Mouse (Mus musculus): ENCODE data around the gene Chat. TPM values are rescaled to one million over a fixed set of nuclear protein-coding genes. Genes with fewer than 3 reads are reported as not detected.
"Not testable (repeated sequence)": the region's sequence is repeated elsewhere in the genome, so short reads cannot be mapped to it uniquely, and the experiment has no call there.

The Chat gene
- polyA plus RNA-seq, 1 experiment from 2014 or later, result 1.5 TPM

- Histone ChIP-seq H3K4me2 (ENCODE audit: low read depth, low read length) (no peak overlapping the region), H3K9me3 (ENCODE audit: control insufficient read depth, low read length) (no peaks in the 10 kb centered on the region), H3K27me3 (replicated peaks; ENCODE audit: control insufficient read depth, insufficient read depth, low read length) (no peaks in the 10 kb centered on the region), H3K9ac (ENCODE audit: low read depth, low read length) (no peak overlapping the region), H3K4me1 (ENCODE audit: control insufficient read depth, insufficient read depth, low read length) (no peaks in the 10 kb centered on the region), H3K36me3 (ENCODE audit: control insufficient read depth, insufficient read depth, low read length) (no peaks in the 10 kb centered on the region), H3K27ac (ENCODE audit: low read length) (no peak overlapping the region), H3K4me3 (ENCODE audit: low read length) (no peak overlapping the region)
- ATAC-seq, result no peak
- 32% methylated on average over 8 of the region's 8 CpGs for WGBS
Measured at GRCm38 (mm10) chr14:32429030-32429602, 36.7 kb downstream of the Chat start.

DNA sequence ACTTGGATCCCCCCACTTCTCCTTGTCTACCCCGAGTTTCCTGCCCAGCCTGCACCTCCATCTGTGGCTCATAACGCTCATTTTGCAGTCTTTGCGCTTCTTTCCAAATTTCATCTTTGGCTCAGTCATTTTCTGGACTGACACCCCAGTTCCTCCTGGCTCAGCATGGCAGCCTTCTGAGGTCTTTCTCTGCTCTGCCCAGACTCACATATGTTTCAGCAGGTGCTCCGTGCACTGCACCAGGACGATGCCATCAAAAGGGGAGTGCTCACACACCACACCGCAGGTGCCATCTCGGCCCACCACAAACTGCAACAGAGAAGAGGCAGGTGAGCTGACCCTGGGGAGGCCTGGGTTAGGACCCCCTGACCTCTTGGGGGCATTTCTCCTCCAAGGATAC is 41.8 kb downstream of the Chat start:
- Histone ChIP-seq H3K4me1 (ENCODE audit: control insufficient read depth, insufficient read depth, low read length) (no peaks in the 10 kb centered on the region), H3K27me3 (replicated peaks; ENCODE audit: control insufficient read depth, insufficient read depth, low read length) (no peaks in the 10 kb centered on the region), H3K9me3 (ENCODE audit: control insufficient read depth, low read length) (no peaks in the 10 kb centered on the region), H3K4me3 (ENCODE audit: low read length) (no peak overlapping the region), H3K4me2 (ENCODE audit: low read depth, low read length) (no peak overlapping the region), H3K36me3 (ENCODE audit: control insufficient read depth, insufficient read depth, low read length) (no peaks in the 10 kb centered on the region), H3K9ac (ENCODE audit: low read depth, low read length) (no peak overlapping the region), H3K27ac (ENCODE audit: low read length) (no peak overlapping the region)
- no peak for ATAC-seq
- WGBS, result 89% methylated on average over 7 of the region's 7 CpGs

DNA sequence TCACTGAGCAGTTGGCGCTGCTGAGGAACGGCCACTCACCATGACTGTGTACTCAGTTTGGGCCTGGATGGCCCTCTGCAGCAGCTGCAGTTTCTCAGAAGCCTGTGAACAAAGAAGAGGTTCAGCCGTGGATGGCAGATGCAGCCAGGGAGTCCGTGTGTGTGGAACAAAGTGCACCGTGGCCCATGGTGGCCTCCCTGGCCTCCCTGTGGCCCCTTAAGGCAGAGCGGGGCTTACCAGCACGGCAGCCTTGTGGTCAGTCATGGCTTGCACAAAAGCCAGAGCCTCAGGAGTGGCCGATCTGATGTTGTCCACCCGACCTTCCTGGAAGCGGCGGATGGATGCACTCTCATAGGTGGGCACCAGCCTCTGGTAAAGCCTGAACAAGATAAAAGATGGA is 47.0 kb downstream of the Chat start:
- Histone ChIP-seq H3K27ac (ENCODE audit: low read length) (no peak overlapping the region), H3K36me3 (ENCODE audit: control insufficient read depth, insufficient read depth, low read length) (no peaks in the 10 kb centered on the region), H3K4me1 (ENCODE audit: control insufficient read depth, insufficient read depth, low read length) (no peaks in the 10 kb centered on the region), H3K4me3 (ENCODE audit: low read length) (no peak overlapping the region), H3K27me3 (replicated peaks; ENCODE audit: control insufficient read depth, insufficient read depth, low read length) (no peaks in the 10 kb centered on the region), H3K9ac (ENCODE audit: low read depth, low read length) (no peak overlapping the region), H3K4me2 (ENCODE audit: low read depth, low read length) (no peak overlapping the region), H3K9me3 (ENCODE audit: control insufficient read depth, low read length) (no peaks in the 10 kb centered on the region)
- ATAC-seq, result no peak
- 77% methylated on average over 11 of the region's 11 CpGs for WGBS

DNA sequence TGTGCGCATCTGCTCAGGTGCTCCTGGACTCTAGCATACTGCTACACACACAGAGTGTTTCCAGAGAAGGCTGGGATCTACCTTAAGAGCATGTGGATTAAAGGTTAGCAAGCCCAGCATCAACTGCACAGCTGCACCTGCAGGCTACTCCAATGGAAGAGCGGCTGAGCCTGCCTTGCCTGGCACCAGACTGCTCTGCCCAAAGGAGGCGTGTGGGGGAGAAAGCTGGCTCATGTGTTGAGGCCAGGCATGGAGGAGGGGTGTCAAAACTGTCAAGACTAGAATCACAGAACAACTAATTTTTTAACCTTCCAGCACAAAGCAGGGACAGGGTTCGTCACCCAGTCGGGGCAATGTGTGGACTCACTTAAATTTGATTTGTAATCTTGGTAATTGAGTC is 53.7 kb downstream of the Chat start:
- Histone ChIP-seq H3K4me3 (ENCODE audit: low read length) (no peak overlapping the region), H3K27me3 (replicated peaks; ENCODE audit: control insufficient read depth, insufficient read depth, low read length) (no peaks in the 10 kb centered on the region), H3K9ac (ENCODE audit: low read depth, low read length) (no peak overlapping the region), H3K9me3 (ENCODE audit: control insufficient read depth, low read length) (no peaks in the 10 kb centered on the region), H3K36me3 (ENCODE audit: control insufficient read depth, insufficient read depth, low read length) (no peaks in the 10 kb centered on the region), H3K4me1 (ENCODE audit: control insufficient read depth, insufficient read depth, low read length) (no peaks in the 10 kb centered on the region), H3K4me2 (ENCODE audit: low read depth, low read length) (no peak overlapping the region), H3K27ac (ENCODE audit: low read length) (no peak overlapping the region)
- WGBS, result 77% methylated on average over 5 of the region's 5 CpGs
- no peak for ATAC-seq

- ATAC-seq, result no peak
- Histone ChIP-seq H3K9ac (ENCODE audit: low read depth, low read length) (no peak overlapping the region), H3K27ac (ENCODE audit: low read length) (no peak overlapping the region), H3K27me3 (replicated peaks; ENCODE audit: control insufficient read depth, insufficient read depth, low read length) (no peaks in the 10 kb centered on the region), H3K9me3 (ENCODE audit: control insufficient read depth, low read length) (no peaks in the 10 kb centered on the region), H3K4me3 (ENCODE audit: low read length) (no peak overlapping the region), H3K4me2 (ENCODE audit: low read depth, low read length) (no peak overlapping the region), H3K4me1 (ENCODE audit: control insufficient read depth, insufficient read depth, low read length) (no peaks in the 10 kb centered on the region), H3K36me3 (ENCODE audit: control insufficient read depth, insufficient read depth, low read length) (no peaks in the 10 kb centered on the region)
- WGBS, result 86% methylated on average over 5 of the region's 5 CpGs
Measured at GRCm38 (mm10) chr14:32410084-32410483, 55.7 kb downstream of the Chat start.

DNA sequence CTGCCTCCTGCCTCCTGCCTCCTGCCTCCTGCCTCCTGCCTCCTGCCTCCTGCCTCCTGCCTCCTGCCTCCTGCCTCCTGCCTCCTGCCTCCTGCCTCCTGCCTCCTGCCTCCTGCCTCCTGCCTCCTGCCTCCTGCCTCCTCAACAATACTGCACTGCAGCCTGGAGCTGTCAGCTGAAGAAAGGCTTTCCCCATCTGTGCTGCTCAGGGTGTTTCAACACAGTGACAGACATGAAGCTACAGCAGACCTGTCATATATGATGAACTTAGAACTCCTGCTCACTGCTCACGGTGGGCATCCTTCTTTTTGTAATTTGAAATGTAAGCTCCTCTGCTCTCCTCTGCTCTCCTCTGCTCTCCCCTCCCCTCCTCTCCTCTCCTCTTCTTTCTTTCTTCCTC is 60.4 kb downstream of the Chat start:
- not testable (repeated sequence) for H3K9ac ChIP-seq (ENCODE audit: low read depth, low read length); H3K4me3 ChIP-seq (ENCODE audit: low read length); H3K27ac ChIP-seq (ENCODE audit: low read length); H3K9me3 ChIP-seq (ENCODE audit: control insufficient read depth, low read length); H3K4me1 ChIP-seq (ENCODE audit: control insufficient read depth, insufficient read depth, low read length); H3K4me2 ChIP-seq (ENCODE audit: low read depth, low read length); H3K27me3 ChIP-seq (replicated peaks; ENCODE audit: control insufficient read depth, insufficient read depth, low read length); H3K36me3 ChIP-seq (ENCODE audit: control insufficient read depth, insufficient read depth, low read length); ATAC-seq
- WGBS, result 66% methylated on average over 1 of the region's 1 CpGs

DNA sequence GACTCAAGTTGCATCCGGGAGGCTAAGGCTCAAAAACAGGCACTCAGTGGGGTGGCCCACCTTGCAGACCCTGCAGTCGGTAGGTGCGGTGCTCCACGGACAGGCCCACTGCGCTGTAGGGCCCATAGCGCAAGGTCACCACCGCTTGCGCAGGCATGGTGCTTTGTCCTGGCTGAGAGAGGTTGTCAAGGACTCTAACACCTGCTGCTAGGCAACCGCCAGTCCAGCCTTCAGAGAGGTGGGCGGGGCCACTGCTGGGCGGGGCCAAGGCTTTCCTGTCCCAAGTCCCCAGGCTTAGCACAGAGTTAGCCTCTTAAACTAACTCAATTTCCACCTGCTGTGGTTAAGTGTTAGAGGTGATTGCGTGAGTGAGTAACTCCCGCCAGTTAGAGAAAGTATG is 77.6 kb downstream of the Chat start, which contains the start of gene 1700024G13Rik:
TSS of gene 1700024G13Rik (minus strand) at position 196 of the 400 bp plus-strand sequence.
- H3K36me3 ChIP-seq (ENCODE audit: control insufficient read depth, insufficient read depth, low read length), result no peaks in the 10 kb centered on the region
- no peaks in the 10 kb centered on the region for H3K9me3 ChIP-seq (ENCODE audit: control insufficient read depth, low read length)
- no peak within 1 kb of the TSS for H3K4me3 ChIP-seq (ENCODE audit: low read length)
- H3K27me3 ChIP-seq (replicated peaks; ENCODE audit: control insufficient read depth, insufficient read depth, low read length), result no peaks in the 10 kb centered on the region
- no peaks in the 10 kb centered on the region for H3K4me1 ChIP-seq (ENCODE audit: control insufficient read depth, insufficient read depth, low read length)
- no peak within 1 kb of the TSS for H3K27ac ChIP-seq (ENCODE audit: low read length)
- ATAC-seq, result peak; percentile 93
- no peak within 1 kb of the TSS for H3K9ac ChIP-seq (ENCODE audit: low read depth, low read length)
- no peak within 1 kb of the TSS for H3K4me2 ChIP-seq (ENCODE audit: low read depth, low read length)
- under 1% methylated on average over 13 of the region's 13 CpGs for WGBS

DNA sequence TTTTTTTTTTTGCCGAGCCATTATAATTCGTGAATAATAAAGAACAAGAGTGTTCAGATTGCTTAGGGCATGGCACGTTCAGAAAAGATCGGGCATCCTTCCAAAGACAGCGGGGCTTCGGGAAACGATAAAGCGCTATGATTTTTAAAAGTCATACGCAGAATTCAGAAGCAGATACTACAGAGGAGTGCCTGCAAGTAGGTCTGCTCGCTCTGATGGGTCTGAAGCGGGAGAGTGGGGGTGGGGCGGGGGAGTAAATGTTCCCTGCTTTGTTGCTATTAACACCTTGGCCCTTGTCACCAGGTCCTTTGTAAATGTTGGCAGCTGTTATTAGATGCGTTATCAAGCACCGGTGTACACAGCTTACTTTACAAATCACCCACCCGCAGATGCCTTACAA is 84.2 kb downstream of the Chat start:
- Histone ChIP-seq H3K27me3 (replicated peaks; ENCODE audit: control insufficient read depth, insufficient read depth, low read length) (peaks cover 5% of the 10 kb centered on the region; the same call in 1 of the 2 replicates), H3K4me2 (ENCODE audit: low read depth, low read length) (no peak overlapping the region), H3K27ac (ENCODE audit: low read length) (no peak overlapping the region), H3K36me3 (ENCODE audit: control insufficient read depth, insufficient read depth, low read length) (no peaks in the 10 kb centered on the region), H3K4me1 (ENCODE audit: control insufficient read depth, insufficient read depth, low read length) (peaks cover 5% of the 10 kb centered on the region; the same call in 1 of the 2 replicates), H3K4me3 (ENCODE audit: low read length) (no peak overlapping the region), H3K9ac (ENCODE audit: low read depth, low read length) (no peak overlapping the region), H3K9me3 (ENCODE audit: control insufficient read depth, low read length) (no peaks in the 10 kb centered on the region)
- 43% methylated on average over 15 of the region's 15 CpGs for WGBS
- no peak for ATAC-seq

GRCm38 (mm10) chr14:32381066-32381465 is 84.7 kb downstream of the Chat start:
- Histone ChIP-seq H3K27me3 (replicated peaks; ENCODE audit: control insufficient read depth, insufficient read depth, low read length) (peaks cover 5% of the 10 kb centered on the region; the same call in 1 of the 2 replicates), H3K4me3 (ENCODE audit: low read length) (no peak overlapping the region), H3K9ac (ENCODE audit: low read depth, low read length) (no peak overlapping the region), H3K36me3 (ENCODE audit: control insufficient read depth, insufficient read depth, low read length) (no peaks in the 10 kb centered on the region), H3K4me1 (ENCODE audit: control insufficient read depth, insufficient read depth, low read length) (peaks cover 5% of the 10 kb centered on the region; the same call in 1 of the 2 replicates), H3K4me2 (ENCODE audit: low read depth, low read length) (no peak overlapping the region), H3K27ac (ENCODE audit: low read length) (no peak overlapping the region), H3K9me3 (ENCODE audit: control insufficient read depth, low read length) (no peaks in the 10 kb centered on the region)
- no peak for ATAC-seq
- WGBS, result 27% methylated on average over 7 of the region's 7 CpGs

GRCm38 (mm10) chr14:32380099-32380480 is 85.7 kb downstream of the Chat start:
- no peaks in the 10 kb centered on the region for H3K36me3 ChIP-seq (ENCODE audit: control insufficient read depth, insufficient read depth, low read length)
- H3K9me3 ChIP-seq (ENCODE audit: control insufficient read depth, low read length), result no peaks in the 10 kb centered on the region
- no peak overlapping the region for H3K4me2 ChIP-seq (ENCODE audit: low read depth, low read length)
- H3K27me3 ChIP-seq (replicated peaks; ENCODE audit: control insufficient read depth, insufficient read depth, low read length), result peaks cover 5% of the 10 kb centered on the region; the same call in 1 of the 2 replicates
- no peak overlapping the region for H3K27ac ChIP-seq (ENCODE audit: low read length)
- H3K9ac ChIP-seq (ENCODE audit: low read depth, low read length), result no peak overlapping the region
- H3K4me3 ChIP-seq (ENCODE audit: low read length), result no peak overlapping the region
- WGBS, result 41% methylated on average over 3 of the region's 3 CpGs
- H3K4me1 ChIP-seq (ENCODE audit: control insufficient read depth, insufficient read depth, low read length), result peaks cover 5% of the 10 kb centered on the region; the same call in 1 of the 2 replicates
- ATAC-seq, result no peak

Data from intestine, embryonic 16.5 days (tissue).